Mouse (Mus musculus): ENCODE data around the gene Tuba3a. TPM values are rescaled to one million over a fixed set of nuclear protein-coding genes. Genes with fewer than 3 reads are reported as not detected.
"Not testable (repeated sequence)": the region's sequence is repeated elsewhere in the genome, so short reads cannot be mapped to it uniquely, and the experiment has no call there.

The Tuba3a gene
- polyA plus RNA-seq, 2 experiments, result 0.47 TPM; not detected in 1

DNA sequence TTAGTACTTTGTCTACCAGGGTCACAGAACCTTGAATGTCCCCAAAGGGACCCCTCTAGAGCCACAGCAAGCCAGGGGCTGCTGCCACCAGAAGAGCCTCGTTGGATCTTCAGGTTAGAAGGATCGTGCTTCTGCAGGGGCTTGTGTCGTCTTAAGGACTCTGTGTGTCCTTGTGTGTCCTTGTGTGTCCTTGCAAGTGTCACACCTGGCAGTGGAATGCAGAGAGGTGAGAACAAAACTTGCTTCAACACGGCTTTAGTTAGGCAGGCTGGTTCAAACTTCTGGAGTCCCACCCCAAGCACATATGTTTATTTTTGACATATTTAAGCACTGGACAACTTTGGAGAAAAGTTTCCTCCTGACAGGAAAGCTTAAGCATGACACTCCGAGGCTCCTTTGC, 2.9 kb upstream of the Tuba3a start:
- no peak for TF ChIP-seq POLR2A (IDR thresholded peaks at IDR 0.05; ENCODE audit: borderline replicate concordance, extremely low read depth, insufficient read depth, insufficient read length)
- Histone ChIP-seq H3K9me3 (ENCODE audit: control insufficient read depth, low read length) (no peaks in the 10 kb centered on the region), H3K36me3 (ENCODE audit: control insufficient read depth, insufficient read depth, low read length) (no peaks in the 10 kb centered on the region), H3K27me3 (ENCODE audit: control insufficient read depth, insufficient read depth, low read length) (no peaks in the 10 kb centered on the region), H3K4me1 (ENCODE audit: control insufficient read depth, insufficient read depth, low read length) (peaks cover 8% of the 10 kb centered on the region; the same call in 1 of the 2 replicates), H3K4me3 (replicated peaks; ENCODE audit: low read length) (no peak overlapping the region), H3K9ac (ENCODE audit: low read depth, low read length, severe bottlenecking) (no peak overlapping the region), H3K4me2 (replicated peaks; ENCODE audit: low read depth, low read length, severe bottlenecking) (no peak overlapping the region), H3K27ac (replicated peaks; ENCODE audit: low read depth, low read length) (no peak overlapping the region)
- WGBS, result 79% methylated on average over 5 of the region's 5 CpGs
- DNase-seq (ENCODE audit: low spot score) (no peak), ATAC-seq (ENCODE audit: low FRiP score, low read depth) (no peak)

DNA sequence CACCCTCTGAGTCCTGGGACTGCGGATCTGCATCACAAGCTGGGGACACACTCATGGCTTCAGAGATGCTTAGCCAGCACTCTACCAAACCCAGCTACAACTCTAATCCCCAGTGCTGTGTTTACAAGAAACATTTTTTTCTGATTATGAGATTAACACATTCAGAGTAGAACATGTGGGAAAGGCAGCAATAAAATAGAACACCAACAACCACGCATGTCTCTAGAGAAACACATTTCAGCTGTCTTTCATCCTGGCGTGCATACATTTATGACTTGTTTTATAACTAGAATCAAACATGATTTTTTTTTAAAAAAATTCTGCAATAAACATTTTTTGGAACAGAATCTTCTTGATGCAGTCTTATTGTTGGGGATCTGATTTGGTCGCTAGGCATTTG, 1.1 kb upstream of the Tuba3a start:
- no peak for TF ChIP-seq POLR2A (IDR thresholded peaks at IDR 0.05; ENCODE audit: borderline replicate concordance, extremely low read depth, insufficient read depth, insufficient read length)
- Histone ChIP-seq H3K9me3 (ENCODE audit: control insufficient read depth, low read length) (no peaks in the 10 kb centered on the region), H3K9ac (ENCODE audit: low read depth, low read length, severe bottlenecking) (no peak overlapping the region), H3K27me3 (ENCODE audit: control insufficient read depth, insufficient read depth, low read length) (no peaks in the 10 kb centered on the region), H3K36me3 (ENCODE audit: control insufficient read depth, insufficient read depth, low read length) (no peaks in the 10 kb centered on the region), H3K4me2 (replicated peaks; ENCODE audit: low read depth, low read length, severe bottlenecking) (no peak overlapping the region), H3K4me1 (ENCODE audit: control insufficient read depth, insufficient read depth, low read length) (peaks cover 8% of the 10 kb centered on the region; the same call in 1 of the 2 replicates), H3K4me3 (replicated peaks; ENCODE audit: low read length) (no peak overlapping the region), H3K27ac (replicated peaks; ENCODE audit: low read depth, low read length) (no peak overlapping the region)
- no peak for ATAC-seq (ENCODE audit: low FRiP score, low read depth)
- 44% methylated on average over 4 of the region's 4 CpGs for WGBS
- no peak for DNase-seq (ENCODE audit: low spot score)

- H3K27me3 ChIP-seq (ENCODE audit: control insufficient read depth, insufficient read depth, low read length), result no peaks in the 10 kb centered on the region
- no peak for DNase-seq (ENCODE audit: low spot score)
- H3K9ac ChIP-seq (ENCODE audit: low read depth, low read length, severe bottlenecking), result no peak overlapping the region
- no peak for ATAC-seq (ENCODE audit: low FRiP score, low read depth)
- no peak overlapping the region for H3K4me3 ChIP-seq (replicated peaks; ENCODE audit: low read length)
- H3K4me1 ChIP-seq (ENCODE audit: control insufficient read depth, insufficient read depth, low read length), result peaks cover 8% of the 10 kb centered on the region; the same call in 1 of the 2 replicates
- TF ChIP-seq POLR2A (IDR thresholded peaks at IDR 0.05; ENCODE audit: borderline replicate concordance, extremely low read depth, insufficient read depth, insufficient read length), result no peak
- H3K36me3 ChIP-seq (ENCODE audit: control insufficient read depth, insufficient read depth, low read length), result no peaks in the 10 kb centered on the region
- H3K9me3 ChIP-seq (ENCODE audit: control insufficient read depth, low read length), result no peaks in the 10 kb centered on the region
- no peak overlapping the region for H3K4me2 ChIP-seq (replicated peaks; ENCODE audit: low read depth, low read length, severe bottlenecking)
- no peak overlapping the region for H3K27ac ChIP-seq (replicated peaks; ENCODE audit: low read depth, low read length)
- WGBS, result 91% methylated on average over 7 of the region's 7 CpGs
These were observed 1.1 kb downstream of the Tuba3a start for GRCm38 (mm10) chr6:125284751-125285150.

- ATAC-seq (ENCODE audit: low FRiP score, low read depth) (no peak), DNase-seq (ENCODE audit: low spot score) (no peak)
- Histone ChIP-seq H3K4me1 (ENCODE audit: control insufficient read depth, insufficient read depth, low read length) (peaks cover 8% of the 10 kb centered on the region; the same call in 1 of the 2 replicates), H3K9me3 (ENCODE audit: control insufficient read depth, low read length) (no peaks in the 10 kb centered on the region), H3K9ac (ENCODE audit: low read depth, low read length, severe bottlenecking) (no peak overlapping the region), H3K27me3 (ENCODE audit: control insufficient read depth, insufficient read depth, low read length) (no peaks in the 10 kb centered on the region), H3K36me3 (ENCODE audit: control insufficient read depth, insufficient read depth, low read length) (no peaks in the 10 kb centered on the region), H3K27ac (replicated peaks; ENCODE audit: low read depth, low read length) (no peak overlapping the region), H3K4me3 (replicated peaks; ENCODE audit: low read length) (no peak overlapping the region), H3K4me2 (replicated peaks; ENCODE audit: low read depth, low read length, severe bottlenecking) (no peak overlapping the region)
- no peak for TF ChIP-seq POLR2A (IDR thresholded peaks at IDR 0.05; ENCODE audit: borderline replicate concordance, extremely low read depth, insufficient read depth, insufficient read length)
- WGBS, result 36% methylated on average over 8 of the region's 8 CpGs
These were observed 1.6 kb downstream of the Tuba3a start for GRCm38 (mm10) chr6:125284250-125284649.

DNA sequence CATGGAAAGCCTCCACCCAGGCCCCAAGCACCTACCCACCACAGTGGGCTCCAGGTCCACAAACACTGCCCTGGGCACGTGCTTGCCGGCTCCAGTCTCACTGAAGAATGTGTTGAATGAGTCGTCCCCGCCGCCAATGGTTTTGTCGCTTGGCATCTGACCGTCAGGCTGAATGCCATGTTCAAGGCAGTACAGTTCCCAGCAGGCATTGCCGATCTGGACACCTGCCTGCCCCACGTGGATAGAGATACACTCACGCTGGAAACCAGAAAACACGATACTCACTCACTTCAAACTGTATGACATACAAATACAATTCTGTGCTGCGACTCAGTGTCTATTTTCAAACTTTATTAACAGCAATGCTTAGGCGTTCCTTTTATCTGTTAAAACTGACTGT, 3.1 kb downstream of the Tuba3a start:
- not testable (repeated sequence) for DNase-seq (ENCODE audit: low spot score); H3K9ac ChIP-seq (ENCODE audit: low read depth, low read length, severe bottlenecking); H3K4me2 ChIP-seq (replicated peaks; ENCODE audit: low read depth, low read length, severe bottlenecking); H3K4me3 ChIP-seq (replicated peaks; ENCODE audit: low read length); H3K27me3 ChIP-seq (ENCODE audit: control insufficient read depth, insufficient read depth, low read length); ATAC-seq (ENCODE audit: low FRiP score, low read depth); H3K27ac ChIP-seq (replicated peaks; ENCODE audit: low read depth, low read length); H3K4me1 ChIP-seq (ENCODE audit: control insufficient read depth, insufficient read depth, low read length); H3K9me3 ChIP-seq (ENCODE audit: control insufficient read depth, low read length); H3K36me3 ChIP-seq (ENCODE audit: control insufficient read depth, insufficient read depth, low read length)
- 87% methylated on average over 13 of the region's 13 CpGs for WGBS

GRCm38 (mm10) chr6:125279729-125280128, 6.1 kb downstream of the Tuba3a start:
- WGBS, result 52% methylated on average over 8 of the region's 8 CpGs
- Histone ChIP-seq H3K27me3 (ENCODE audit: control insufficient read depth, insufficient read depth, low read length) (no peaks in the 10 kb centered on the region), H3K27ac (replicated peaks; ENCODE audit: low read depth, low read length) (no peak overlapping the region), H3K4me3 (replicated peaks; ENCODE audit: low read length) (no peak overlapping the region), H3K4me2 (replicated peaks; ENCODE audit: low read depth, low read length, severe bottlenecking) (no peak overlapping the region), H3K9ac (ENCODE audit: low read depth, low read length, severe bottlenecking) (no peak overlapping the region), H3K4me1 (ENCODE audit: control insufficient read depth, insufficient read depth, low read length) (no peaks in the 10 kb centered on the region), H3K36me3 (ENCODE audit: control insufficient read depth, insufficient read depth, low read length) (no peaks in the 10 kb centered on the region), H3K9me3 (ENCODE audit: control insufficient read depth, low read length) (no peaks in the 10 kb centered on the region)
- TF ChIP-seq POLR2A (IDR thresholded peaks at IDR 0.05; ENCODE audit: borderline replicate concordance, extremely low read depth, insufficient read depth, insufficient read length), result no peak
- DNase-seq (ENCODE audit: low spot score) (no peak), ATAC-seq (ENCODE audit: low FRiP score, low read depth) (no peak)
